Mouse (Mus musculus): ENCODE data around the gene Ano3. TPM values are rescaled to one million over a fixed set of nuclear protein-coding genes. Genes with fewer than 3 reads are reported as not detected.

Ano3 gene
- polyA plus RNA-seq, 1 experiment from 2014 or later, result 0.54 TPM

DNA sequence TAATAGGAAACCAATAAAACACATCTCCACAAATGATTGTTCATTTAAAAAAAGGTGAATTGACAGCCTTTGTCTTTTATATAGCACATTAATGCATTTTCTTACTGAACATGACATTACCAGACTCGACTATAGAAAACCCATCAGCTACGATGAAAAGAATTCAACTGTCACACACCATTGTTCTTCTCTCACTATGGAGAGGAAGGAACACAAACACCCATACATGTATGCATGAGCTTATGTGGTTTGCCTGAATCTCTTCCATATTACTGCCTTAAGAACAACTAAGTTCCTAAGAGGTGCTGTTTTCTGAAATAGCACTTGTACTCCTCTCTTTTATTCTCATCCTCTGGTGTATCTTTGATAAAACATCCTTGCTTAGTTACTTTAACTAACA lies 191.3 kb downstream of the Ano3 start:
- Histone ChIP-seq H3K4me3 (ENCODE audit: low read depth, low read length) (no peak overlapping the region), H3K4me2 (ENCODE audit: low read depth) (no peak overlapping the region), H3K9ac (ENCODE audit: low read length) (no peak overlapping the region), H3K27me3 (ENCODE audit: control insufficient read depth, insufficient read depth, low read length) (no peaks in the 10 kb centered on the region), H3K27ac (ENCODE audit: low read depth, low read length) (no peak overlapping the region), H3K36me3 (ENCODE audit: control insufficient read depth, insufficient read depth, low read length) (no peaks in the 10 kb centered on the region), H3K9me3 (ENCODE audit: control insufficient read depth, low read length) (no peaks in the 10 kb centered on the region), H3K4me1 (ENCODE audit: control insufficient read depth, insufficient read depth, low read length) (no peaks in the 10 kb centered on the region)
- no peak for ATAC-seq (ENCODE audit: insufficient read depth, low FRiP score, low TSS enrichment)
- 68% methylated on average over 2 of the region's 2 CpGs for WGBS
- no peak for DNase-seq (ENCODE audit: low spot score)

DNA sequence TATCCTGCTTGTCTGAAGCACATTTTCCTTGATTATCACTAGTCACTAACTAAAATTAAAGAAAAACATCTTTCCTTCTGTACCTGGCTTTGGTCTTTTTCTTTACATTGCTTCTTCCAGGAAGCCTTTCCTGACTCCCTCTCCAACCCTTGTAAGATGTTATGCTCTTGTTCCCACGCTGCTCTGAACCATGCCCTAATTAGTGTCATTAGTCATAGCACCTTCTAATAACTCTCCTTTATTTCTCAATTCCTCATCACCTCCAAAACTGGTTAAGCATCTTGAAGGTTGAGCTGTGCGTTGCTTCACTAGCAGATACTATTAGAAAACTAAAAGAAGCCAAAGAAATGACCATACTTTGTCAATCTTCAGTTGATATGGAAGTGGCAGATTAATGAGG lies 193.2 kb downstream of the Ano3 start:
- ATAC-seq (ENCODE audit: insufficient read depth, low FRiP score, low TSS enrichment) (no peak), DNase-seq (ENCODE audit: low spot score) (no peak)
- Histone ChIP-seq H3K4me3 (ENCODE audit: low read depth, low read length) (no peak overlapping the region), H3K36me3 (ENCODE audit: control insufficient read depth, insufficient read depth, low read length) (no peaks in the 10 kb centered on the region), H3K4me2 (ENCODE audit: low read depth) (no peak overlapping the region), H3K9ac (ENCODE audit: low read length) (no peak overlapping the region), H3K27ac (ENCODE audit: low read depth, low read length) (no peak overlapping the region), H3K27me3 (ENCODE audit: control insufficient read depth, insufficient read depth, low read length) (no peaks in the 10 kb centered on the region), H3K4me1 (ENCODE audit: control insufficient read depth, insufficient read depth, low read length) (no peaks in the 10 kb centered on the region), H3K9me3 (ENCODE audit: control insufficient read depth, low read length) (no peaks in the 10 kb centered on the region)
- 88% methylated on average over 2 of the region's 2 CpGs for WGBS

GRCm38 (mm10) chr2:110740493-110740892 lies 210.2 kb downstream of the Ano3 start:
- Histone ChIP-seq H3K4me2 (ENCODE audit: low read depth) (no peak overlapping the region), H3K4me3 (ENCODE audit: low read depth, low read length) (no peak overlapping the region), H3K4me1 (ENCODE audit: control insufficient read depth, insufficient read depth, low read length) (no peaks in the 10 kb centered on the region), H3K36me3 (ENCODE audit: control insufficient read depth, insufficient read depth, low read length) (no peaks in the 10 kb centered on the region), H3K9ac (ENCODE audit: low read length) (no peak overlapping the region), H3K27me3 (ENCODE audit: control insufficient read depth, insufficient read depth, low read length) (no peaks in the 10 kb centered on the region), H3K27ac (ENCODE audit: low read depth, low read length) (no peak overlapping the region), H3K9me3 (ENCODE audit: control insufficient read depth, low read length) (no peaks in the 10 kb centered on the region)
- 61% methylated on average over 1 of the region's 1 CpGs for WGBS
- ATAC-seq (ENCODE audit: insufficient read depth, low FRiP score, low TSS enrichment) (no peak), DNase-seq (ENCODE audit: low spot score) (no peak)

DNA sequence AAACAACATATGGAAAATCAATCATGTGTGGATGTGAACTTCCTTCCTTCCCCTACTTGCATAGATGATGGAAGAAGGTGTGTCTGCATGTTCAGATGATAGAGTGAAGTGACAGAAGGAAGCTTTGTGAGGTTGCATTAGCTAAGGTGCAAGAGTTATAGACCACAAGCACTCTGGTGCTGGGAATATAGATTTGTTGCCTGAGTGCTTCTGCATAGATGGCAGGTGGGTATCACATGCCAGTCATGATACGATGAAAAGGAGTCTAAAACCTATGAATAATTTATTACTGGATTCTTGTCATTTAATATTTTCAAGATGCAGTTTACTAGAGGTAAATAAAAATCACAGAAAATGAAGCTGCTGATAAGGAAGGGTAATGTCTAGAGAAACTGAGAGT lies 210.9 kb downstream of the Ano3 start:
- DNase-seq (ENCODE audit: low spot score) (no peak), ATAC-seq (ENCODE audit: insufficient read depth, low FRiP score, low TSS enrichment) (no peak)
- Histone ChIP-seq H3K36me3 (ENCODE audit: control insufficient read depth, insufficient read depth, low read length) (no peaks in the 10 kb centered on the region), H3K27me3 (ENCODE audit: control insufficient read depth, insufficient read depth, low read length) (no peaks in the 10 kb centered on the region), H3K27ac (ENCODE audit: low read depth, low read length) (no peak overlapping the region), H3K9me3 (ENCODE audit: control insufficient read depth, low read length) (no peaks in the 10 kb centered on the region), H3K4me1 (ENCODE audit: control insufficient read depth, insufficient read depth, low read length) (no peaks in the 10 kb centered on the region), H3K4me3 (ENCODE audit: low read depth, low read length) (no peak overlapping the region), H3K9ac (ENCODE audit: low read length) (no peak overlapping the region), H3K4me2 (ENCODE audit: low read depth) (no peak overlapping the region)
- 86% methylated on average over 1 of the region's 1 CpGs for WGBS

DNA sequence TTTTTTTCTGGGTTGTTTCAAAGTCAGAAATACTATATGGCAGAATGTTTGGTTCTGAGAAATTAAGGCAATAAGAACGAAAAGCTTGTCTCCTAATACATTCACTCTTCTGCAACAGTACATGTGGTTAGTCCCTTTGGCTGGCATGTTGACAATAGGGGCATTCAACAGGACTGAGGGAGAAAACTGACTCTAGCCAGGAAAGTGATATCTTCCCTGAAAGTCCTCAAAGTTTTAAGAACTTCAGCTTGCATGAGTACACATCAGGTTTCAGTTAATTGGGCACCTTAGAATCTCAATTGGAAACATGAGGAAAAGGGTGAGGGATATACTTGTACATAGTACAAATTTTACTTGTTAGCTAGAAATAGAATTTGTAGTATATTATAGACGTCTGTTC lies 212.7 kb downstream of the Ano3 start:
- ATAC-seq (ENCODE audit: insufficient read depth, low FRiP score, low TSS enrichment) (no peak), DNase-seq (ENCODE audit: low spot score) (no peak)
- WGBS, result 74% methylated on average over 2 of the region's 2 CpGs

GRCm38 (mm10) chr2:110737236-110737635 lies 213.5 kb downstream of the Ano3 start:
- no peak for ATAC-seq (ENCODE audit: insufficient read depth, low FRiP score, low TSS enrichment)
- Histone ChIP-seq H3K4me2 (ENCODE audit: low read depth) (no peak overlapping the region), H3K4me1 (ENCODE audit: control insufficient read depth, insufficient read depth, low read length) (no peaks in the 10 kb centered on the region), H3K4me3 (ENCODE audit: low read depth, low read length) (no peak overlapping the region), H3K9me3 (ENCODE audit: control insufficient read depth, low read length) (no peaks in the 10 kb centered on the region), H3K36me3 (ENCODE audit: control insufficient read depth, insufficient read depth, low read length) (no peaks in the 10 kb centered on the region), H3K27ac (ENCODE audit: low read depth, low read length) (no peak overlapping the region), H3K9ac (ENCODE audit: low read length) (no peak overlapping the region), H3K27me3 (ENCODE audit: control insufficient read depth, insufficient read depth, low read length) (no peaks in the 10 kb centered on the region)
- 80% methylated on average over 4 of the region's 4 CpGs for WGBS
- DNase-seq (ENCODE audit: low spot score), result no peak

More for the DNA sequence above, 212.7 kb downstream of the Ano3 start:
- no peaks in the 10 kb centered on the region for H3K4me1 ChIP-seq (ENCODE audit: control insufficient read depth, insufficient read depth, low read length)
- no peaks in the 10 kb centered on the region for H3K9me3 ChIP-seq (ENCODE audit: control insufficient read depth, low read length)
- no peak overlapping the region for H3K9ac ChIP-seq (ENCODE audit: low read length)
- no peaks in the 10 kb centered on the region for H3K36me3 ChIP-seq (ENCODE audit: control insufficient read depth, insufficient read depth, low read length)
- no peak overlapping the region for H3K27ac ChIP-seq (ENCODE audit: low read depth, low read length)
- no peak overlapping the region for H3K4me2 ChIP-seq (ENCODE audit: low read depth)
- no peaks in the 10 kb centered on the region for H3K27me3 ChIP-seq (ENCODE audit: control insufficient read depth, insufficient read depth, low read length)
- H3K4me3 ChIP-seq (ENCODE audit: low read depth, low read length), result no peak overlapping the region

DNA sequence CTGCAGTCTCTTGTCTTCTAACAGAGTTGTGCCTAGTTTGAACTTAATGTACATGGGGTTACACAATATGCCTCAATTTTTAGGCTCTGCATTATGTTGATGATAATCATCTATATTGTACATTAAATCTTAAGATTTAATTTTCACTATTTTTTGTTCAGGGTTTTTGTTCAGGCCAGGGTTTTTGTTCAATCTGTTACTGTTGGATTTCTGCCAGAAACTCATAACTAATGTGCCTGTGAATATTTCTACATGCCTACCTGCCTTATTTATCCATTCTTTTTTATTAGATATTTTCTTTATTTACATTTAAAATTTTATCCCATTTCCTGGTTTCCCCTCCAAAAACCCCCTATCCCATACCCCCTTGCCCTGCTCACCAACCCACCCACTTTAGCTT lies 224.6 kb downstream of the Ano3 start:
- ATAC-seq (ENCODE audit: insufficient read depth, low FRiP score, low TSS enrichment) (no peak), DNase-seq (ENCODE audit: low spot score) (no peak)
- H3K36me3 ChIP-seq (ENCODE audit: control insufficient read depth, insufficient read depth, low read length), result no peaks in the 10 kb centered on the region
- H3K4me2 ChIP-seq (ENCODE audit: low read depth), result no peak overlapping the region
- H3K27me3 ChIP-seq (ENCODE audit: control insufficient read depth, insufficient read depth, low read length), result no peaks in the 10 kb centered on the region
- H3K27ac ChIP-seq (ENCODE audit: low read depth, low read length), result no peak overlapping the region
- H3K4me1 ChIP-seq (ENCODE audit: control insufficient read depth, insufficient read depth, low read length), result no peaks in the 10 kb centered on the region
- H3K9me3 ChIP-seq (ENCODE audit: control insufficient read depth, low read length), result no peaks in the 10 kb centered on the region
- no peak overlapping the region for H3K4me3 ChIP-seq (ENCODE audit: low read depth, low read length)
- no peak overlapping the region for H3K9ac ChIP-seq (ENCODE audit: low read length)

GRCm38 (mm10) chr2:110722208-110722607 lies 228.5 kb downstream of the Ano3 start:
- DNase-seq (ENCODE audit: low spot score) (no peak), ATAC-seq (ENCODE audit: insufficient read depth, low FRiP score, low TSS enrichment) (no peak)
- Histone ChIP-seq H3K27me3 (ENCODE audit: control insufficient read depth, insufficient read depth, low read length) (no peaks in the 10 kb centered on the region), H3K36me3 (ENCODE audit: control insufficient read depth, insufficient read depth, low read length) (no peaks in the 10 kb centered on the region), H3K4me3 (ENCODE audit: low read depth, low read length) (no peak overlapping the region), H3K27ac (ENCODE audit: low read depth, low read length) (no peak overlapping the region), H3K4me1 (ENCODE audit: control insufficient read depth, insufficient read depth, low read length) (no peaks in the 10 kb centered on the region), H3K4me2 (ENCODE audit: low read depth) (no peak overlapping the region), H3K9me3 (ENCODE audit: control insufficient read depth, low read length) (no peaks in the 10 kb centered on the region), H3K9ac (ENCODE audit: low read length) (no peak overlapping the region)
- 89% methylated on average over 1 of the region's 1 CpGs for WGBS

DNA sequence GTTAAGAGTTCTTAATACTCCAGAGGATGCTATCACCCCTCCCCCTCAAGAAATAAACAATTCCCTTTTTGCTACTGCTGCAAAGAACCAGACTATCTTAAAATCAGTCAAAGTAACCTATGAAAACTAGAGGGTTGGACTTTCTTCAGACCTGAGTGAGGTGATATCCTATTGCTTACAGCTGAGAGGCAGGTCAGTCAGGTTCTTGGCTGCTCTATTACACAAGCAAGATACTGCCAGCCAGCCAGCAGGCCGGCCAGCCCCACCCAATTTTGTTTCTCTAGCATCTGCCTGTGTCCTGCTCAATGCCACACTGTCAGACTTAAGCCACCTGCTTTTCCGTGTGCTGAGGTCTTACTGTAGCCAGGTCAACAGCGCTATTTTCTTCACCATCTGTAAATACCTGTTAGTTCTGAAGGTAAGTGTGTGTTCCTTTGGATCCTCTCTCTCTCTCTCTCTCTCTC lies 229.4 kb downstream of the Ano3 start, which contains the start of gene Muc15:
Muc15 (plus strand) TSS at position 51 of the 464 bp plus-strand sequence.
- no peak for ATAC-seq (ENCODE audit: insufficient read depth, low FRiP score, low TSS enrichment)
- WGBS, result 58% methylated on average over 3 of the region's 3 CpGs

More for the DNA sequence above, 229.4 kb downstream of the Ano3 start, which contains the start of gene Muc15:
- DNase-seq (ENCODE audit: low spot score), result no peak
- H3K27ac ChIP-seq (ENCODE audit: low read depth, low read length), result no peak within 1 kb of the TSS
- H3K9me3 ChIP-seq (ENCODE audit: control insufficient read depth, low read length), result no peaks in the 10 kb centered on the region
- no peaks in the 10 kb centered on the region for H3K27me3 ChIP-seq (ENCODE audit: control insufficient read depth, insufficient read depth, low read length)
- no peak within 1 kb of the TSS for H3K4me2 ChIP-seq (ENCODE audit: low read depth)
- no peak within 1 kb of the TSS for H3K9ac ChIP-seq (ENCODE audit: low read length)
- no peak within 1 kb of the TSS for H3K4me3 ChIP-seq (ENCODE audit: low read depth, low read length)
- no peaks in the 10 kb centered on the region for H3K4me1 ChIP-seq (ENCODE audit: control insufficient read depth, insufficient read depth, low read length)
- H3K36me3 ChIP-seq (ENCODE audit: control insufficient read depth, insufficient read depth, low read length), result no peaks in the 10 kb centered on the region
